In the genomic region with DNA sequence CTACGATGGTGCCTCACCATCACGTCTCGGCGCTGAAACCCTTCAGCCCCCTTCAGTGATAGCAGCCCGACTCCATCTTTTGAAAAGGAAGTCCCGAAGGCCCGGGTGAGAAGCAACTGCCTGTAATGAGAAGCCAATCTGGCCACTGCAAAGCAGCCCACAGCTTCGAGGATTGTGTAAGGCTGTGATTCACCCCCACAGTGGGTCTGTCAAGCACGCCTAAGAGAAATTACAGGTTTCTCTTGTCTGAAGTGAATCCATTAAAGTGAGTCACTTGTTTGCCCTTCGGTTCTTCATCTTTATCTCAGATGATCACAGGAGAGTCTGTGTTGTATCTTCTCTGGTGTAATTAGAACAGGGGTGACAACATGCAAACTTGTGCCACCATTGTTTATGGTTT, we compare ENCODE assay signal across 36 mouse cellular contexts. TPM values are rescaled to one million over a fixed set of nuclear protein-coding genes. Genes with fewer than 3 reads are reported as not detected.
DNase-seq lines count a peak whose midpoint lies in the region; ATAC-seq lines count a peak whose summit lies in the region.
"Had no signal": no experiment of that assay in that cellular context is flagged by ENCODE, and none has a peak within 500 bp of the region (broad histone marks: within the 10 kb centered on the region; RNA-seq: fewer than 3 reads in every experiment).

A gene (minus strand): TSS at position 149 of the 400 bp plus-strand sequence.

- no peak within 1 kb of the TSS for H3K4me2 ChIP-seq in forebrain, embryonic 12.5 days
- H3K4me2 ChIP-seq: embryonic facial prominence, embryonic 15.5 days; heart, embryonic 12.5 days; hindbrain, embryonic 13.5 days; limb, embryonic 13.5 days; liver, embryonic 13.5 days; midbrain, embryonic 12.5 days; neural tube, embryonic 13.5 days had no signal

- no peaks in the 10 kb centered on the region for H3K4me1 ChIP-seq in forebrain, embryonic 12.5 days
- H3K4me1 ChIP-seq: embryonic facial prominence, embryonic 10.5 days; embryonic facial prominence, embryonic 15.5 days; heart, embryonic 12.5 days; hindbrain, embryonic 13.5 days; liver, embryonic 13.5 days; megakaryocyte, embryonic 14.5 days; midbrain, embryonic 12.5 days; neural tube, embryonic 13.5 days had no signal

- 95% methylated on average over 10 of the region's 10 CpGs for WGBS in forebrain, embryonic 12.5 days

- H3K9me3 ChIP-seq in forebrain, embryonic 12.5 days: no peaks in the 10 kb centered on the region
- H3K9me3 ChIP-seq: embryonic facial prominence, embryonic 10.5 days; embryonic facial prominence, embryonic 15.5 days; heart, embryonic 12.5 days; hindbrain, embryonic 13.5 days; limb, embryonic 13.5 days; liver, embryonic 13.5 days; midbrain, embryonic 12.5 days; neural tube, embryonic 13.5 days had no signal

- no peak for DNase-seq in frontal cortex, postnatal 25 days (ENCODE audit: low spot score in 2 of 2)
- peak; percentile 10 to 15 for DNase-seq in urinary bladder, adult 18-20 months (ENCODE audit: low spot score in 2 of 2)
- no peak for DNase-seq in urinary bladder, postnatal 10 days (ENCODE audit: low spot score)
- DNase-seq in fat pad, adult 2 months (ENCODE audit: extremely low read depth, low read depth, low spot score): peak; percentile 43
- no peak for DNase-seq in ovary, postnatal 10 days (ENCODE audit: low spot score)
- DNase-seq: cerebellum, adult 2 months; cerebellum, postnatal 14 days; gastrocnemius, adult 2 months; gastrocnemius, postnatal 36 days; heart, adult 2 months; heart, postnatal 4 days; kidney, adult 8-10 months; kidney, postnatal 4 days; liver, embryonic 13.5 days; lung, adult 18-20 months; lung, postnatal 4 days; retina, postnatal 1 day; spleen, adult 18-20 months; thymus, adult 18-20 months; thymus, postnatal 25 days had no signal

- H3K36me3 ChIP-seq in forebrain, embryonic 12.5 days (replicated peaks): no peaks in the 10 kb centered on the region
- H3K36me3 ChIP-seq: embryonic facial prominence, embryonic 10.5 days; embryonic facial prominence, embryonic 15.5 days; heart, embryonic 12.5 days; hindbrain, embryonic 13.5 days; limb, embryonic 13.5 days; liver, embryonic 13.5 days; midbrain, embryonic 12.5 days; neural tube, embryonic 13.5 days had no signal

- H3K9ac ChIP-seq in forebrain, embryonic 12.5 days: no peak within 1 kb of the TSS
- H3K9ac ChIP-seq: embryonic facial prominence, embryonic 15.5 days; heart, embryonic 12.5 days; hindbrain, embryonic 13.5 days; limb, embryonic 13.5 days; liver, embryonic 13.5 days; midbrain, embryonic 12.5 days; neural tube, embryonic 13.5 days had no signal

- peak; percentile 45; the same call in 1 of the 2 replicates for ATAC-seq in frontal cortex, adult (ENCODE audit: low TSS enrichment)
- no peak for ATAC-seq in forebrain, embryonic 12.5 days (ENCODE audit: low FRiP score)
- ATAC-seq: CD4-positive, CD25-positive, alpha-beta regulatory T cell, adult 4 months; forebrain, embryonic 14.5 days; intestine, embryonic 16.5 days; lung, postnatal 0 days had no signal

- H3K27me3 ChIP-seq in forebrain, embryonic 12.5 days: no peaks in the 10 kb centered on the region
- H3K27me3 ChIP-seq: embryonic facial prominence, embryonic 15.5 days; heart, embryonic 12.5 days; hindbrain, embryonic 13.5 days; limb, embryonic 13.5 days; liver, embryonic 13.5 days; megakaryocyte, embryonic 14.5 days; midbrain, embryonic 12.5 days; neural tube, embryonic 13.5 days had no signal

- H3K27ac ChIP-seq in forebrain, embryonic 12.5 days: no peak within 1 kb of the TSS
- H3K27ac ChIP-seq: embryonic facial prominence, embryonic 10.5 days; embryonic facial prominence, embryonic 15.5 days; gastrocnemius, adult 2 months; heart, adult 2 months; hindbrain, embryonic 13.5 days; kidney, postnatal 0 days; limb, embryonic 13.5 days; liver, embryonic 13.5 days; midbrain, embryonic 12.5 days; neural tube, embryonic 13.5 days had no signal

- no peak within 1 kb of the TSS for H3K4me3 ChIP-seq in forebrain, embryonic 12.5 days (replicated peaks)
- H3K4me3 ChIP-seq: embryonic facial prominence, embryonic 10.5 days; embryonic facial prominence, embryonic 15.5 days; gastrocnemius, adult 2 months; heart, adult 2 months; heart, embryonic 12.5 days; hindbrain, embryonic 13.5 days; limb, embryonic 13.5 days; liver, embryonic 13.5 days; megakaryocyte, embryonic 14.5 days; midbrain, embryonic 12.5 days; neural tube, embryonic 13.5 days had no signal

RNA-seq across cellular contexts. Expression of the gene that starts here (rescaled TPM):
- polyA plus RNA-seq in forebrain, embryonic 12.5 days (2016; fragmentation: Nextera tagmentation; extraction: Ambion mirVana): not detected in 2 replicates
- polyA plus RNA-seq: CD4-positive, CD25-positive, alpha-beta regulatory T cell, adult 4 months; embryonic facial prominence, embryonic 10.5 days; heart, embryonic 12.5 days; heart, postnatal 0 days; liver, embryonic 13.5 days; lung, postnatal 0 days; neural tube, embryonic 13.5 days had no signal

Comparison
In these comparisons a context has a peak if more than half of its experiments do, and no peak if none do; other contexts are left out.
1. DNase-seq: peak in urinary bladder, adult 18-20 months (2 of 2) and fat pad, adult 2 months (single experiment); none in frontal cortex, postnatal 25 days (0 of 2), urinary bladder, postnatal 10 days (single experiment) and ovary, postnatal 10 days (single experiment).